Mouse (Mus musculus): ENCODE measurements at regions not wholly inside any gene's neighbourhood (a gene's known extent, or its start where the extent isn't known, plus 50 kb on each side); places are given as distances from the start of the nearest gene placed in this dataset.

GRCm38 (mm10) chr8:15490774-15491173, 444.9 kb upstream of the BB014433 start:
- no peak for DNase-seq (ENCODE audit: low spot score in 2 of 2)

GRCm38 (mm10) chr8:15487579-15487978, 441.7 kb upstream of the BB014433 start:
- no peak for DNase-seq (ENCODE audit: low spot score in 2 of 2)

- DNase-seq (ENCODE audit: low spot score in 2 of 2), result no peak
Observed at GRCm38 (mm10) chr8:15470561-15470960, 424.7 kb upstream of the BB014433 start.

- no peak for DNase-seq (ENCODE audit: low spot score in 2 of 2)
Observed at GRCm38 (mm10) chr8:15468540-15469476, 422.9 kb upstream of the BB014433 start.

- no peak for DNase-seq (ENCODE audit: low spot score in 2 of 2)
Observed at GRCm38 (mm10) chr8:15438546-15438945, 392.7 kb upstream of the BB014433 start.

- no peak for DNase-seq (ENCODE audit: low spot score in 2 of 2)
Observed at GRCm38 (mm10) chr8:15394722-15395115, 348.8 kb upstream of the BB014433 start.

GRCm38 (mm10) chr8:15393936-15394721, 348.3 kb upstream of the BB014433 start:
- no peak for DNase-seq (ENCODE audit: low spot score in 2 of 2)

- DNase-seq (ENCODE audit: low spot score in 2 of 2), result no peak
Observed at GRCm38 (mm10) chr8:15392056-15392455, 346.2 kb upstream of the BB014433 start.

- DNase-seq (ENCODE audit: low spot score in 2 of 2), result no peak
Observed at GRCm38 (mm10) chr8:15388791-15389190, 342.9 kb upstream of the BB014433 start.

- DNase-seq (ENCODE audit: low spot score in 2 of 2), result no peak
Observed at GRCm38 (mm10) chr8:15367063-15367462, 321.2 kb upstream of the BB014433 start.

- DNase-seq (ENCODE audit: low spot score in 2 of 2), result no peak
Observed at GRCm38 (mm10) chr8:15364546-15364945, 318.7 kb upstream of the BB014433 start.

- no peak for DNase-seq (ENCODE audit: low spot score in 2 of 2)
Observed at GRCm38 (mm10) chr8:15344151-15344550, 298.3 kb upstream of the BB014433 start.

GRCm38 (mm10) chr8:15343616-15344015, 297.7 kb upstream of the BB014433 start:
- DNase-seq (ENCODE audit: low spot score in 2 of 2), result no peak

GRCm38 (mm10) chr8:15334532-15334931, 288.7 kb upstream of the BB014433 start:
- DNase-seq (ENCODE audit: low spot score in 2 of 2), result no peak

GRCm38 (mm10) chr8:15327312-15327711, 281.4 kb upstream of the BB014433 start:
- DNase-seq (ENCODE audit: low spot score in 2 of 2), result no peak

- DNase-seq (ENCODE audit: low spot score in 2 of 2), result no peak
Observed at GRCm38 (mm10) chr8:15323421-15323820, 277.5 kb upstream of the BB014433 start.

GRCm38 (mm10) chr8:15318082-15318816, 272.4 kb upstream of the BB014433 start:
- no peak for DNase-seq (ENCODE audit: low spot score in 2 of 2)

GRCm38 (mm10) chr8:15313481-15313880, 267.6 kb upstream of the BB014433 start:
- no peak for DNase-seq (ENCODE audit: low spot score in 2 of 2)

GRCm38 (mm10) chr8:15311509-15311908, 265.6 kb upstream of the BB014433 start:
- no peak for DNase-seq (ENCODE audit: low spot score in 2 of 2)

- no peak for DNase-seq (ENCODE audit: low spot score in 2 of 2)
Observed at GRCm38 (mm10) chr8:15311045-15311444, 265.2 kb upstream of the BB014433 start.

GRCm38 (mm10) chr8:15304143-15304677, 258.3 kb upstream of the BB014433 start:
- DNase-seq (ENCODE audit: low spot score in 2 of 2), result no peak

All from gastrocnemius, adult 8-10 months (tissue).